Mouse (Mus musculus): ENCODE data around the gene Tkt. TPM values are rescaled to one million over a fixed set of nuclear protein-coding genes. Genes with fewer than 3 reads are reported as not detected.
"Not testable (repeated sequence)": the region's sequence is repeated elsewhere in the genome, so short reads cannot be mapped to it uniquely, and the experiment has no call there.

The Tkt gene
- polyA plus RNA-seq, 1 experiment: 271 TPM

DNA sequence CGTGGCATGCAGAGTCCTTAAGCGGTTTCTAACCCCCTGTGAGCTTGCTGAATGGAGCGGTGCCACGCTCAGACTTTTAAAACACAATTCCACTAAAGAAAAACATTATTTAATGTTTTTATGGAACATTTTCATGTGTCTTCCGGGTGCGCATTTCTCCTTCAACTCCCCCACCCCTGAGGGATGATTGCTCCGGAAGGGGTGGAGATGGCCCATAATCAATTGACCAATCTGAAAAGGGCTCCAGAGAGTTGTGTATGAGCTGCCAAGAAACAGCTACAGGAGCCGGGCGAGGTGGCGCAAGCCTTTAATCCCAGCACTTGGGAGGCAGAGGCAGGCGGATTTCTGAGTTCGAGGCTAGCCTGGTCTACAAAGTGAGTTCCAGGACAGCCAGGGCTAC lies 18.7 kb upstream of the Tkt start:
- no peak overlapping the region for H3K4me3 ChIP-seq (replicated peaks; ENCODE audit: extremely low read depth, low read depth, low read length)
- no peak for TF ChIP-seq CTCF (IDR thresholded peaks at IDR 0.05; ENCODE audit: insufficient read depth, low read length)
- 93% methylated on average over 12 of the region's 12 CpGs for WGBS
- no peak for DNase-seq
- no peaks in the 10 kb centered on the region for H3K4me1 ChIP-seq (ENCODE audit: control insufficient read depth, insufficient read depth, low read length)

DNA sequence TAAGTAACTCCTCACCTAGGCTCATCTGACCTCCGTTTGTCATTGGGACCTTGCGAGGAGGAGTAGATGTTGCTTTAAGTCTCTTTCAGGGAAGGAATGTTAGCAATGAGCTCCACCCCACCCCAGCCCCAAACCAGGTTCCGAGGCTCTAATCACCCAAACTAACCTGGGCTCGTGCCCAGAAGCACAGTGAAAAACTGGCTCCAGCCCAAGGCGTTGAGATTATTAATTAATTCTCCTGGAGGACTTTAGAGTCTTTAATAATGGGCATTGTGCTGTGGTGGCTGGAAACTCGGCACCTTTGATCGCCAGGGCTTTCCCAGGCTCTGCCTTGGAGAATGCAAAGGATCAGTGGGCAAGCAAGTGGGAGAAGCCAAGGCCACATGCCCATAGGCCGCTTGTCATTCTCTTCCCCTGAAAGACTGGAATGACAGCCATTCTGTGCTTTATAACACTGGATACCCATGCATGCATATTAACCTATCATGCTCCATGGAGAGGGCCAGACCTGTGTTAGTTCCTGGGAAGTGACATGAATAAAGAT lies 17.4 kb upstream of the Tkt start:
- 52% methylated on average over 8 of the region's 8 CpGs for WGBS
- no peaks in the 10 kb centered on the region for H3K4me1 ChIP-seq (ENCODE audit: control insufficient read depth, insufficient read depth, low read length)
- no peak for DNase-seq
- TF ChIP-seq POLR2A (IDR thresholded peaks at IDR 0.05; ENCODE audit: borderline replicate concordance, extremely low read depth, low read depth, low read length): no peak
- TF ChIP-seq CTCF (IDR thresholded peaks at IDR 0.05; ENCODE audit: insufficient read depth, low read length): no peak
- no peak overlapping the region for H3K4me3 ChIP-seq (replicated peaks; ENCODE audit: extremely low read depth, low read depth, low read length)

DNA sequence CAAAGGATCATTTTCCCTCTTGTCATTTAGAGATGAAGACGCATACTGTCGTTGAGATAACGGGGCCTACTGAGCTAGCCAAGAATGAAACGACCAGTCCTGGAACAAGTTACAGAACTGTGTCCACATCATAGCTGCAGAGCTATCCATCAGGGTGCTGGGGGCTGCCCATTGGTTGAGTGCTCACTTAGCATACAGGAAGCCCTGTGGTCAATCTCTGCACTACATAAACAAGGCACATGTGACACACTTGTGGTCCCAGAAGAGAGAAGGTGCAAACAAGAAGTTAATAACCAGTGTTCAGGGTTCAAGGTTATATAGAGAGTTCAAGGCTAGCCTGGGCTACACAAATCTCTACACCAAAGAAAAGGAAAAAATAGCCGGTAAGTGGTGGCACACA lies 16.7 kb upstream of the Tkt start:
- Histone ChIP-seq H3K4me3 (replicated peaks; ENCODE audit: extremely low read depth, low read depth, low read length) (no peak overlapping the region), H3K4me1 (ENCODE audit: control insufficient read depth, insufficient read depth, low read length) (no peaks in the 10 kb centered on the region)
- TF ChIP-seq POLR2A (IDR thresholded peaks at IDR 0.05; ENCODE audit: borderline replicate concordance, extremely low read depth, low read depth, low read length): no peak
- WGBS: 73% methylated on average over 5 of the region's 5 CpGs
- DNase-seq: no peak

DNA sequence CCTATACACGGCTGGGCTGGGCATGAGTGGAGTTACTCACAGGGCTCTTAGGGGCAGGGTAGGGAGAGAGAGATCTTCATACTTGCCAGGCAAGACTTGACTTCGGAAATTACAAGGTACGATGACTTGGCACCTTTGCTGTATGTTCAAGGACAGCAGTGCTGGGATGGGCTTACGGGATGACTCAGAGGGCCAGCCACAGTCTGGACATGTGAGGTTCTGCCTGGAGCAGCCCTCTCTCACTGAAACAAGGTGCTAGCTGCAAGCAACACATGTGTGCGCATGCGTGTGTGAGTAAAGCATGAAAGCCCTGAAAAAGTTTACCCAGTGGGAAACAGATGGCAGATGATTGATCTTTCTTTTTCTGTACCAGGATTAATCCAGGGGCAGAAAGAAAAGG lies 16.3 kb upstream of the Tkt start:
- no peak for DNase-seq
- TF ChIP-seq CTCF (IDR thresholded peaks at IDR 0.05; ENCODE audit: insufficient read depth, low read length) (no peak), POLR2A (IDR thresholded peaks at IDR 0.05; ENCODE audit: borderline replicate concordance, extremely low read depth, low read depth, low read length) (no peak)
- WGBS: 86% methylated on average over 6 of the region's 6 CpGs
- Histone ChIP-seq H3K4me1 (ENCODE audit: control insufficient read depth, insufficient read depth, low read length) (no peaks in the 10 kb centered on the region), H3K4me3 (replicated peaks; ENCODE audit: extremely low read depth, low read depth, low read length) (no peak overlapping the region)

DNA sequence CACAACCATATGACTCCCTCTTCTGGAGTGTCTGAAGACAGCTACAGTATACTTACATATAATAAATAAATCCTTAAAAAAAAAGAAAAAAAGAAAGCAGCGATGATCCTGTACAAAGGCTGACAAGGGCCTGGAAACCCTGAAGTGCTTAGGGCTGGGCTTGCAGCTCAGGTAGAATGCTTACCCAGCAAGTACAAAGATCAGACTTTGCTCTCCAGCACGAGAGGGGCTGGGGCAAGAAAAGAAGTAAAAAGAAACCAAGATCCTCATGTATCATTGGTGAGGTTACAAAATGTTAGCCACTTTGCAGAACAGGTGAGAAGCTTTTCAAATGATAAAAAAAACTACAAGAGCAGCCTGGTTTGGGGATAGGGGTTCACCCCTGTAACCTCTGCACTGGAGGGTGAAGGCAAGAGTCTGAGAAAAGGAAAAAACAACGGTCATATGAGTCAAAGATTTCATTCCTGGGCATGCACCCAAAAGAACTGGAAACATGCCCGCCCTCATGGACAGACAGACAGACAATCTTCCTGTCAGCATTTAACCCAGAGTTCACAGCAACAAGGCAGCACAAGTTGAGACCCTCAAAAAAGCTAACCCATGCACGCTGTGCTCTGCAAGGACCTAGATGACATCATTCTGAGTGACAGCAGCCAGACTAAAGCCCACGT lies 14.2 kb upstream of the Tkt start:
- no peak for DNase-seq
- Histone ChIP-seq H3K4me1 (ENCODE audit: control insufficient read depth, insufficient read depth, low read length) (no peaks in the 10 kb centered on the region), H3K4me3 (replicated peaks; ENCODE audit: extremely low read depth, low read depth, low read length) (no peak overlapping the region)
- 51% methylated on average over 6 of the region's 6 CpGs for WGBS
- TF ChIP-seq POLR2A (IDR thresholded peaks at IDR 0.05; ENCODE audit: borderline replicate concordance, extremely low read depth, low read depth, low read length): no peak
- TF ChIP-seq CTCF (IDR thresholded peaks at IDR 0.05; ENCODE audit: insufficient read depth, low read length): no peak

DNA sequence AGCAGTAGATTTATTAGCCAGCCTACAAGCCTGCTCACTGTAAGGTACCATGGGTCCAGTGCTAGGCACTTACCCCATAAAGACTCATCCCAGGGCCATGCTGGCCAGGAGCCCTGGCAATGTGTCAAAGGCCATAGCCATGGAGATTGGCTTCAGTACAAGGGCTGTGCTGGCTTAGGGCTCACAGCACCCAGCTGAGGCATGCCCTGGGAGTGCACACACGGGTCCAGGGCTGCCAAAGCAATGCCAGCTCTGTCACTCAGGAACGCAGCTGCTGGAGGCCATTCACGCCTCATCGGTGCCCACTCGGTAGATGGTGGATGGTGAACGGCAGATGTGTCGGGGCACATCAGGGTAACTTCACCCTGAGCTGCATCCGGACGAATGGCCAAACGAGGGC lies 6.6 kb upstream of the Tkt start:
- no peak overlapping the region for H3K4me3 ChIP-seq (replicated peaks; ENCODE audit: extremely low read depth, low read depth, low read length)
- H3K4me1 ChIP-seq (ENCODE audit: control insufficient read depth, insufficient read depth, low read length): no peaks in the 10 kb centered on the region
- DNase-seq: no peak
- no peak for TF ChIP-seq CTCF (IDR thresholded peaks at IDR 0.05; ENCODE audit: insufficient read depth, low read length)
- no peak for TF ChIP-seq POLR2A (IDR thresholded peaks at IDR 0.05; ENCODE audit: borderline replicate concordance, extremely low read depth, low read depth, low read length)
- WGBS: 68% methylated on average over 10 of the region's 10 CpGs

DNA sequence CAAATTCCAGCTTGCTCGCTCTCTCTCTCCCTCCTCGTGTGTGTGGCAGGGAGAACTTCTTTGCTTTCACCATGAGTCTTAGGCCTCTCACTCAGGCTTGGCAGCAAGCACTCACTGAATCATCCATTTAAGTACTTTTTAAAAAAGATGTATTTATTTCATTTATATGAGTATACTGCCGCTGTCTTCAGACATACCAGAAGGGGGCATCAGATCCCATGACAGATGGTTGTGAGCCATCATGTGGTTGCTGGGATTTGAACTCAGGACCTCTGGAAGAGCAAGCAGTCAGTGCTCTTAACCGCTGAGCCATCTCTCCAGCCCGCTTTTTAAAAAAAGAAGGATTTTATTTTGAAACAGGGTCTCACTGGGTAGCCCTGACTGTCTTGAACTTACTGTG lies 4.8 kb upstream of the Tkt start:
- 86% methylated on average over 5 of the region's 5 CpGs for WGBS
- H3K4me3 ChIP-seq (replicated peaks; ENCODE audit: extremely low read depth, low read depth, low read length); DNase-seq; H3K4me1 ChIP-seq (ENCODE audit: control insufficient read depth, insufficient read depth, low read length): not testable (repeated sequence)

DNA sequence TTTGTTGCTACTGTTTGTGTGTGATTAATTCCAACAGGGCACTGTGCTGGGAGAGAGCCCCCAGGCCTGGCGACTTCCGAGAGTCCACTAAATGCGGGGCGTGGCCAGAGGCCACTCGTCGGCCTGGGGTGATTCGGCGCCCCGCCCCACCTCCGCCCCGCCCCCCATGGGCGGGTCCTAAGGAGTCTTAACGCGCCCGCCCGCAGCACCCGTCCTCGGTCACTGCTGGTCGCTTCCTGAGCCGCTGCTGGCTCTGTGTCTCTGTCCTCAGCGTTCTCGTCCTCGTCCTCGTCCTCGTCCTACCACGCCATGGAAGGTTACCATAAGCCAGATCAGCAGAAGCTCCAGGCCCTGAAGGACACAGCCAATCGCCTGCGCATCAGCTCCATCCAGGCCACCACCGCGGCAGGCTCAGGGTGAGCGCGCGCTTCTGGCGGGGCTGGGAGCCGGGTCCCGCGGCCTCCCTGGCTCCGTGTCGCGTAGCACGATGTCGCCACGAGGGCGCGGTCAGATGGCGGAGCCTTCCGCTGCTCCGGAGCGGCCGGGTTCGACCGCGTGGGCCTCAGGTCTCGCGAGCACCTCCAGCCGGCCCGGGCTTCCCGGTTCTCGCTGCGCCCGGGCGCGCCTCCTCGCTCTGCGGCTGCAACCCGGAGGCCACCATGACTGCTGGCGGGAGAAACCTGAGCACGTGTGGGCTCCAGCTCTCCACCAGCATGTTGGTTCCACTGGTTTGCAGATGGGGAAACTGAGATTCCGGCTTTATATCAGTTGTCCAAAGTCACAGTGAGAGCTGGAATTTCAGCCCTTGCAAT lies 1.0 kb downstream of the Tkt start:
- H3K4me1 ChIP-seq (ENCODE audit: control insufficient read depth, insufficient read depth, low read length): peaks cover 24% of the 10 kb centered on the region
- peak overlapping the region; percentile 90 for H3K4me3 ChIP-seq (replicated peaks; ENCODE audit: extremely low read depth, low read depth, low read length)
- peak; percentile 92 for DNase-seq
- peak; percentile 96; the same call in 1 of the 2 replicates for TF ChIP-seq POLR2A (IDR thresholded peaks at IDR 0.05; ENCODE audit: borderline replicate concordance, extremely low read depth, low read depth, low read length)
- no peak for TF ChIP-seq CTCF (IDR thresholded peaks at IDR 0.05; ENCODE audit: insufficient read depth, low read length)
- under 1% methylated on average over 69 of the region's 69 CpGs for WGBS

DNA sequence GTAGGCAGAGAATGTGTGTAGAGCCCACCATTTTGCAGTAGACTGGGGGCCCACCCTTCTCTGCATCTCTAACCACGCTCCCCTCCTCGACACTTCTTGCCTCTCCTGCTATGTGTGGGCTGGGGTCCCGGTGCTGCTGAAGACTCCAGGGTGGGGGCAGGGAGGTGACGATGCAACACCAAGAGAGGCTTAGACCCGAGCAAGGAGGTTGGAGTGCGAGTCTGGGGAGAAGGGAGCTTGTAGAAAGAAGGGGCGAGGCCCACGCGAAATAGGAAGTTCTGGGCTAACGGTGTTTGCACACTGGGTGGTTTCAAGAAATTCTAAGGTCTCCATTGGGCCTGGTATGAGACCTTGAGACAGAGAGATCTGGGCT lies 1.6 kb downstream of the Tkt start:
- no peak for DNase-seq
- WGBS: 2% methylated on average over 10 of the region's 10 CpGs

More for the DNA sequence above, 1.6 kb downstream of the Tkt start:
- Histone ChIP-seq H3K4me1 (ENCODE audit: control insufficient read depth, insufficient read depth, low read length) (peaks cover 24% of the 10 kb centered on the region), H3K4me3 (replicated peaks; ENCODE audit: extremely low read depth, low read depth, low read length) (peak overlapping the region; percentile 90)
- TF ChIP-seq POLR2A (IDR thresholded peaks at IDR 0.05; ENCODE audit: borderline replicate concordance, extremely low read depth, low read depth, low read length) (no peak), CTCF (IDR thresholded peaks at IDR 0.05; ENCODE audit: insufficient read depth, low read length) (no peak)

Data from lung, adult 2 months (tissue).